Mouse (Mus musculus) embryonic facial prominence, embryonic 15.5 days (tissue): Measurements from ENCODE around the gene Sympk. TPM values are rescaled to one million over a fixed set of nuclear protein-coding genes. Genes with fewer than 3 reads are reported as not detected.
"Not testable (repeated sequence)": the region's sequence is repeated elsewhere in the genome, so short reads cannot be mapped to it uniquely, and the experiment has no call there.

Experiments used
- ATAC-seq: fragments of 200-750 bp; cut with Nextera tagmentation; 2 replicates; pipeline ENCODE4 v1.8.0; 2017; ENCODE audit warnings: low read depth, moderate TSS enrichment; ENCODE audit not compliant: insufficient number of reproducible peaks, low FRiP score, low TSS enrichment
- H3K27ac ChIP-seq: fragments of 300-500 bp; sonication (generic); replicated peaks from 2 replicates; pipeline ENCODE4 v1.5.1; 2015; ENCODE audit warnings: mild to moderate bottlenecking, inconsistent platforms
- H3K27me3 ChIP-seq: fragments of 300-500 bp; sonication (generic); 2 replicates; pipeline ENCODE4 v1.6.1; 2015; ENCODE audit warnings: inconsistent platforms
- H3K36me3 ChIP-seq: fragments of 300-500 bp; sonication (generic); 2 replicates; pipeline ENCODE4 v1.6.1; 2015; ENCODE audit warnings: mild to moderate bottlenecking, inconsistent platforms
- H3K4me1 ChIP-seq: fragments of 300-500 bp; sonication (generic); 2 replicates; pipeline ENCODE4 v1.6.1; 2015; ENCODE audit warnings: inconsistent platforms
- H3K4me2 ChIP-seq: fragments of 300-500 bp; sonication (generic); replicated peaks from 2 replicates; pipeline ENCODE4 v1.6.1; 2015; ENCODE audit warnings: mild to moderate bottlenecking, inconsistent platforms
- H3K4me3 ChIP-seq: fragments of 300-500 bp; sonication (generic); replicated peaks from 2 replicates; pipeline ENCODE4 v1.5.1; 2015; ENCODE audit warnings: mild to moderate bottlenecking, inconsistent platforms
- H3K9ac ChIP-seq: fragments of 300-500 bp; sonication (generic); 2 replicates; pipeline ENCODE4 v1.6.1; 2015; ENCODE audit warnings: inconsistent platforms
- H3K9me3 ChIP-seq: fragments of 300-500 bp; sonication (generic); replicated peaks from 2 replicates; pipeline ENCODE4 v1.6.1; 2016; ENCODE audit warnings: inconsistent platforms
- WGBS: fragments of 180-500 bp; shearing (Covaris S2); methylation state at CpG from one replicate; pipeline ENCODE4 v1.1.7; 2015; 5-methylcytosine and 5-hydroxymethylcytosine counted together
- polyA plus RNA-seq: library from polyadenylated mRNA; unstranded; fragments of >200 nt; fragmentation: Nextera tagmentation; extraction: Ambion mirVana; gene quantifications from 2 replicates; pipeline ENCODE4 v1.2.1, GENCODE M21; 2015

The Sympk gene
- polyA plus RNA-seq, 1 experiment from 2014 or later = 36.8 TPM

- Histone ChIP-seq H3K36me3 (peaks cover 52% of the 10 kb centered on the region), H3K4me3 (no peak overlapping the region), H3K27me3 (no peaks in the 10 kb centered on the region), H3K27ac (no peak overlapping the region), H3K9me3 (no peaks in the 10 kb centered on the region), H3K9ac (no peak overlapping the region), H3K4me1 (peaks cover 12% of the 10 kb centered on the region), H3K4me2 (no peak overlapping the region)
- ATAC-seq = no peak
- WGBS = 92% methylated on average over 7 of the region's 7 CpGs
These were observed 29.0 kb downstream of the Sympk start for GRCm38 (mm10) chr7:19053136-19053532.

- Histone ChIP-seq H3K27ac (no peak within 1 kb of the TSS), H3K4me1 (peaks cover 12% of the 10 kb centered on the region), H3K9ac (no peak within 1 kb of the TSS)
These were observed 30.0 kb downstream of the Sympk start, which contains the start of gene Rsph6a for GRCm38 (mm10) chr7:19054047-19054776. Gene Rsph6a (plus strand): TSS chr7:19054690.

GRCm38 (mm10) chr7:19054777-19055076 is 30.6 kb downstream of the Sympk start:
- peak overlapping the region; percentile 28 for H3K4me2 ChIP-seq
- H3K27ac ChIP-seq = no peak overlapping the region
- no peaks in the 10 kb centered on the region for H3K9me3 ChIP-seq
- peaks cover 36% of the 10 kb centered on the region for H3K36me3 ChIP-seq
- 70% methylated on average over 9 of the region's 9 CpGs for WGBS
- no peak overlapping the region for H3K4me3 ChIP-seq
- no peaks in the 10 kb centered on the region for H3K27me3 ChIP-seq
- no peak for ATAC-seq
- peaks cover 12% of the 10 kb centered on the region for H3K4me1 ChIP-seq
- no peak overlapping the region for H3K9ac ChIP-seq

More at GRCm38 (mm10) chr7:19054047-19054776, 30.0 kb downstream of the Sympk start, which contains the start of gene Rsph6a:
- no peaks in the 10 kb centered on the region for H3K9me3 ChIP-seq
- peaks cover 41% of the 10 kb centered on the region for H3K36me3 ChIP-seq
- ATAC-seq = peak; percentile 22; the same call in 1 of the 2 replicates
- no peak within 1 kb of the TSS for H3K4me3 ChIP-seq
- peak within 1 kb of the TSS; percentile 28 for H3K4me2 ChIP-seq
- 30% methylated on average over 33 of the region's 33 CpGs for WGBS
- no peaks in the 10 kb centered on the region for H3K27me3 ChIP-seq

GRCm38 (mm10) chr7:19055108-19055507 is 30.9 kb downstream of the Sympk start:
- ATAC-seq = no peak
- WGBS = 93% methylated on average over 8 of the region's 8 CpGs

GRCm38 (mm10) chr7:19057405-19057804 is 33.2 kb downstream of the Sympk start:
- H3K4me2 ChIP-seq = no peak overlapping the region
- no peak overlapping the region for H3K4me3 ChIP-seq
- no peaks in the 10 kb centered on the region for H3K9me3 ChIP-seq
- H3K4me1 ChIP-seq = peaks cover 12% of the 10 kb centered on the region
- no peak overlapping the region for H3K9ac ChIP-seq
- H3K27me3 ChIP-seq = no peaks in the 10 kb centered on the region
- 91% methylated on average over 10 of the region's 10 CpGs for WGBS
- H3K36me3 ChIP-seq = 0 out of 2 replicates have a peak, but pooled peaks cover 9% of the 10 kb centered on the region
- H3K27ac ChIP-seq = no peak overlapping the region
- ATAC-seq = no peak

More at GRCm38 (mm10) chr7:19055108-19055507, 30.9 kb downstream of the Sympk start:
- no peak overlapping the region for H3K9ac ChIP-seq
- H3K36me3 ChIP-seq = peaks cover 32% of the 10 kb centered on the region
- H3K9me3 ChIP-seq = no peaks in the 10 kb centered on the region
- H3K4me3 ChIP-seq = no peak overlapping the region
- no peak overlapping the region for H3K4me2 ChIP-seq
- no peak overlapping the region for H3K27ac ChIP-seq
- H3K4me1 ChIP-seq = peaks cover 12% of the 10 kb centered on the region
- no peaks in the 10 kb centered on the region for H3K27me3 ChIP-seq

GRCm38 (mm10) chr7:19065896-19066295 is 41.7 kb downstream of the Sympk start:
- H3K36me3 ChIP-seq = no peaks in the 10 kb centered on the region
- no peak overlapping the region for H3K9ac ChIP-seq
- H3K9me3 ChIP-seq = no peaks in the 10 kb centered on the region
- H3K27me3 ChIP-seq = peaks cover 30% of the 10 kb centered on the region
- H3K4me2 ChIP-seq = no peak overlapping the region
- no peak overlapping the region for H3K4me3 ChIP-seq
- 52% methylated on average over 13 of the region's 13 CpGs for WGBS
- no peak overlapping the region for H3K27ac ChIP-seq
- no peaks in the 10 kb centered on the region for H3K4me1 ChIP-seq
- ATAC-seq = no peak

- H3K9ac ChIP-seq = no peak overlapping the region
- no peaks in the 10 kb centered on the region for H3K4me1 ChIP-seq
- no peak overlapping the region for H3K4me3 ChIP-seq
- ATAC-seq = no peak
- H3K9me3 ChIP-seq = no peaks in the 10 kb centered on the region
- H3K27ac ChIP-seq = no peak overlapping the region
- H3K36me3 ChIP-seq = no peaks in the 10 kb centered on the region
- WGBS = 51% methylated on average over 14 of the region's 14 CpGs
- no peak overlapping the region for H3K4me2 ChIP-seq
- H3K27me3 ChIP-seq = peaks cover 30% of the 10 kb centered on the region
These were observed 42.9 kb downstream of the Sympk start for GRCm38 (mm10) chr7:19067063-19067462.

- no peak overlapping the region for H3K9ac ChIP-seq
- 69% methylated on average over 14 of the region's 14 CpGs for WGBS
- no peak overlapping the region for H3K27ac ChIP-seq
- H3K4me1 ChIP-seq = no peaks in the 10 kb centered on the region
- no peak for ATAC-seq
- no peaks in the 10 kb centered on the region for H3K36me3 ChIP-seq
- H3K27me3 ChIP-seq = peaks cover 30% of the 10 kb centered on the region
- H3K9me3 ChIP-seq = no peaks in the 10 kb centered on the region
- no peak overlapping the region for H3K4me3 ChIP-seq
- no peak overlapping the region for H3K4me2 ChIP-seq
These were observed 43.8 kb downstream of the Sympk start for GRCm38 (mm10) chr7:19067935-19068334.

- Histone ChIP-seq H3K4me2 (no peak overlapping the region), H3K9ac (no peak overlapping the region), H3K27me3 (peaks cover 30% of the 10 kb centered on the region), H3K4me3 (no peak overlapping the region), H3K4me1 (no peaks in the 10 kb centered on the region), H3K36me3 (no peaks in the 10 kb centered on the region), H3K27ac (no peak overlapping the region), H3K9me3 (no peaks in the 10 kb centered on the region)
- 3% methylated on average over 2 of the region's 2 CpGs for WGBS
- ATAC-seq = no peak
These were observed 44.5 kb downstream of the Sympk start for GRCm38 (mm10) chr7:19068707-19069106.

GRCm38 (mm10) chr7:19069500-19069899 is 45.3 kb downstream of the Sympk start:
- Histone ChIP-seq H3K4me2 (no peak overlapping the region), H3K27ac (no peak overlapping the region), H3K4me1 (no peaks in the 10 kb centered on the region), H3K36me3 (no peaks in the 10 kb centered on the region), H3K4me3 (no peak overlapping the region), H3K9me3 (no peaks in the 10 kb centered on the region), H3K9ac (no peak overlapping the region), H3K27me3 (peaks cover 28% of the 10 kb centered on the region)
- 50% methylated on average over 3 of the region's 3 CpGs for WGBS
- ATAC-seq = no peak

GRCm38 (mm10) chr7:19071024-19071423 is 46.8 kb downstream of the Sympk start:
- H3K27ac ChIP-seq, H3K36me3 ChIP-seq, H3K4me2 ChIP-seq, H3K9me3 ChIP-seq, H3K4me3 ChIP-seq, H3K9ac ChIP-seq, ATAC-seq, H3K4me1 ChIP-seq: not testable (repeated sequence)
- peaks cover 13% of the 10 kb centered on the region for H3K27me3 ChIP-seq
- 57% methylated on average over 3 of the region's 3 CpGs for WGBS

- no peak overlapping the region for H3K27ac ChIP-seq
- peaks cover 8% of the 10 kb centered on the region for H3K36me3 ChIP-seq
- H3K27me3 ChIP-seq = no peaks in the 10 kb centered on the region
- no peak overlapping the region for H3K9ac ChIP-seq
- WGBS = 81% methylated on average over 9 of the region's 9 CpGs
- H3K4me1 ChIP-seq = peaks cover 23% of the 10 kb centered on the region
- H3K4me2 ChIP-seq = no peak overlapping the region
- no peak overlapping the region for H3K4me3 ChIP-seq
- no peak for ATAC-seq
- H3K9me3 ChIP-seq = no peaks in the 10 kb centered on the region
These were observed 49.3 kb downstream of the Sympk start for GRCm38 (mm10) chr7:19073504-19073903.
